Mouse (Mus musculus) kidney, adult 2 months (tissue): Measurements from ENCODE around the gene Gria3.

Source experiments
- CTCF ChIP-seq: fragments of 200-500 bp; conservative IDR thresholded peaks from 2 replicates; pipeline ENCODE4 v1.5.1; 2011; ENCODE audit warnings: low read depth, mild to moderate bottlenecking, control low read depth, low read length, moderate library complexity, mixed read lengths; ENCODE audit not compliant: insufficient read depth, insufficient read length
- POLR2A ChIP-seq: fragments of 200-500 bp; IDR thresholded peaks from one replicate; pipeline ENCODE4 v1.6.1; 2011; ENCODE audit warnings: low read depth, low read length, control low read depth

DNA sequence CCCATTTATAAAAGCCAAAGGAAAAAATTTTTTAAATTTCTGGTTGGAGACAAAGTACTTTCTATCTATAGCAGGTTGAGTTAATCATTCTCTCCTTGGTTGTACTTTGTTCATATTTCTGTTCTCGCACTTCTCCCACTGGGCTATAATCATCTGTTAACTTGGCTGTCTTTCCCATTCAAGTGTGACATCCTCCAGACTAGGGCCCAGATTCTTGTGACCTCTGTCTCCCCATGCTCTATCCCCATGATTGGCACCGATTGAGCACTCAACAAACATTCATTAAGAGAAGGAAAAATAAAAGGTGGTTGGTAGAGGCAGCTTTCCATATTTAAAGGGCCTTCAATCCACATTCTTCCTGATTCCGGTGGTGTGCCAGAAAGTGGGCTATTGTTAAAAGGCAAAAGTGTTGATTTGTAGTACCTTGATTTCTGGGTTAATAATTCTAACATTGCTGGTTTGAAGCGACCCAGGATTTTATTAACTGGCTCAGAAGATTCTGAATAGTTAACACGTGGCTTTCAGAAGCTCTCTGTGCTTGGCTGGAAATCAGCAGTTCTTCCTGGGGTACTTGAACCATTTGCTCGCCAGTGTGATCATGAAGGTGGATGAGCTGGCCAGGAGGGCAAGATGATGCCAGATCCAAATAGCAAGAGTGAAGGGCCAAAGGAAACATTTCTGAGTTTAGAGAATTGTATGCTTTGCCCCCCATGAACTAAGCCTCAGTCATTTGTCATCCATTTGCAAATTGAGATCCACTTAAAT, 161.8 kb downstream of the Gria3 start:
- TF ChIP-seq CTCF (no peak), POLR2A (no peak)
